Mouse (Mus musculus) limb, embryonic 11.5 days (tissue): ENCODE results near the gene Ankzf1. TPM values are rescaled to one million over a fixed set of nuclear protein-coding genes. Genes with fewer than 3 reads are reported as not detected.
A peak's percentile ranks its signal among the peaks of the same experiment; 100 is the strongest.

Experiments used
- ATAC-seq: fragments of 200-750 bp; cut with Nextera tagmentation; 2 replicates; pipeline ENCODE4 v1.8.0; 2017; ENCODE audit warnings: low read depth; ENCODE audit not compliant: insufficient number of reproducible peaks, low FRiP score, low TSS enrichment
- DNase-seq: peaks from one replicate; pipeline ENCODE4 v3.0.0-alpha.2; 2015; ENCODE audit warnings: low spot score
- H3K27ac ChIP-seq: fragments of 300-500 bp; sonication (generic); replicated peaks from 2 replicates; pipeline ENCODE4 v1.5.1; 2014; ENCODE audit warnings: low read depth, mild to moderate bottlenecking, low read length
- H3K27me3 ChIP-seq: fragments of 300-500 bp; sonication (generic); 2 replicates; pipeline ENCODE4 v1.6.1; 2014; ENCODE audit warnings: mild to moderate bottlenecking, low read length, mixed read lengths; ENCODE audit not compliant: control insufficient read depth, insufficient read depth
- H3K36me3 ChIP-seq: fragments of 300-500 bp; sonication (generic); 2 replicates; pipeline ENCODE4 v1.6.1; 2014; ENCODE audit warnings: mild to moderate bottlenecking, low read length, moderate library complexity, mixed read lengths; ENCODE audit not compliant: control insufficient read depth, insufficient read depth
- H3K4me1 ChIP-seq: fragments of 300-500 bp; sonication (generic); 2 replicates; pipeline ENCODE4 v1.6.1; 2014; ENCODE audit warnings: low read length, mixed read lengths; ENCODE audit not compliant: control insufficient read depth, insufficient read depth
- H3K4me2 ChIP-seq: fragments of 300-500 bp; sonication (generic); 2 replicates; pipeline ENCODE4 v1.6.1; 2014; ENCODE audit warnings: low read depth, mild to moderate bottlenecking, moderate library complexity; ENCODE audit not compliant: severe bottlenecking
- H3K4me3 ChIP-seq: fragments of 300-500 bp; sonication (generic); 2 replicates; pipeline ENCODE4 v1.5.1; 2014; ENCODE audit warnings: low read depth, low read length
- H3K9ac ChIP-seq: fragments of 300-500 bp; sonication (generic); 2 replicates; pipeline ENCODE4 v1.6.1; 2014; ENCODE audit warnings: mild to moderate bottlenecking, low read length
- H3K9me3 ChIP-seq: fragments of 300-500 bp; sonication (generic); 2 replicates; pipeline ENCODE4 v1.6.1; 2016; ENCODE audit warnings: low read length; ENCODE audit not compliant: control insufficient read depth
- WGBS: fragments of 180-500 bp; shearing (Covaris S2); extraction: QIAGEN DNeasy Blood & Tissue Kit; methylation state at CpG from one replicate; pipeline ENCODE4 v1.1.7; 2014; 5-methylcytosine and 5-hydroxymethylcytosine counted together
- polyA plus RNA-seq: library from polyadenylated mRNA; unstranded; fragments of >200 nt; fragmentation: Nextera tagmentation; extraction: Ambion mirVana; gene quantifications from 2 replicates; pipeline ENCODE4 v1.2.1, GENCODE M21; 2014

Gene Ankzf1
- polyA plus RNA-seq, 1 experiment from 2014 or later, result 17.5 TPM

DNA sequence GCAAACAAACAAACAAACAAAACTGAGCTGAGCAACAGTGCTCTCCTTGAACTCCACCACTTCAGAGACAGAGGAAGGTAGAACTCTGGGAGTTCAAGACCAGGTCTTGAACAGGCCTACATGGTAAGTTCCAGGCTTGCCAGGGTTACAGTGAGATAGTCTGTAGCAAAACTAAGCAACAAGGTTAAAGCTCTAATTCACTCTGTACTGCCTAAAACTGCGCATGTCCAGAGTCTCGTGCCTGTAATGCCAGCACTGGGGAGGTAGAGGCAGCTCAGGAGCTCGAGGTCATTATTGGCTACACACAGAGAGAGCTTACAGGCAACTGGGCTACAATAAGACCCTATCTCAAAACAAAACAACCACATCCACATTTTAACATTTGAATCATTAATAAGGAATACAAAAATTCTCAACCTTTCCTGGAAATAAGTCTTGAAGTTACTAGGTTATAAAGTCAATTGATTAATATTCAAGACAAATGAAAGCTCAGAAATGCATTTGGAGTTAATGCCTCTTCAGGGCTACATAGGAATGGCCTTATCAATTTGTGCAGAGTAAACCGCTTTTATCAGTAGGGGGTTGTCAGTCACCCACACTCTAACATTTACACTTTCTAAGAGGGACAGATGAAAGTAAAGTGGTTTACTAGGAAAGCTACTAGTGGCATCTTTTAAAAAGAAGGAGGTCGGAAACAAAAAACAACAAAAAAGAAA is 32.3 kb upstream of the Ankzf1 start:
- 75% methylated on average over 5 of the region's 5 CpGs for WGBS
- ATAC-seq (no peak), DNase-seq (no peak)
- H3K9me3 ChIP-seq, result no peaks in the 10 kb centered on the region
- H3K4me2 ChIP-seq, result no peak overlapping the region
- H3K27ac ChIP-seq, result no peak overlapping the region
- no peak overlapping the region for H3K4me3 ChIP-seq
- H3K4me1 ChIP-seq, result no peaks in the 10 kb centered on the region
- H3K9ac ChIP-seq, result no peak overlapping the region
- H3K27me3 ChIP-seq, result no peaks in the 10 kb centered on the region
- H3K36me3 ChIP-seq, result no peaks in the 10 kb centered on the region

GRCm38 (mm10) chr1:75160256-75160617 is 31.7 kb upstream of the Ankzf1 start:
- H3K4me2 ChIP-seq, result no peak overlapping the region
- DNase-seq, result no peak
- H3K36me3 ChIP-seq, result no peaks in the 10 kb centered on the region
- no peak overlapping the region for H3K27ac ChIP-seq
- no peaks in the 10 kb centered on the region for H3K4me1 ChIP-seq
- no peak overlapping the region for H3K9ac ChIP-seq
- 83% methylated on average over 4 of the region's 4 CpGs for WGBS
- ATAC-seq, result no peak
- H3K27me3 ChIP-seq, result no peaks in the 10 kb centered on the region
- H3K4me3 ChIP-seq, result no peak overlapping the region
- no peaks in the 10 kb centered on the region for H3K9me3 ChIP-seq

DNA sequence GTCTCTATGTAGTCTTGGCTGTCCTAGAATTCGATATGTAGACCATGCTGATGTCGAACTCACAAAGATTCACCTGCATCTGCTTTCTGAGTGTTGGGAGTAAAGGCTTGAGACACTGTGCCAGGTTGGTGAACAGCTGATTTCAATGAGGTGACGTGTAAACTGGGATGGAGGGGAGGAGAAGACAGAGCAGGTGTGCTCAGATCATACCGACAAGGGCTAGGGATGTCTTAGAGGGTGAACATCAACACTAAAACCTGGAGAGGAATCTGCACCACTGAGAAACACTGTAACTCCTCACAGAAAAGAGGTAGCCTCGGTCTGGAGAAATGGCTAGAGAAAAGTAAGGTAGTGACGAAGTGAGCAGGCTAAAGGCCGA is 23.9 kb upstream of the Ankzf1 start:
- Histone ChIP-seq H3K27me3 (no peaks in the 10 kb centered on the region), H3K36me3 (peaks cover 9% of the 10 kb centered on the region), H3K9ac (peak overlapping the region; percentile 45; the same call in 1 of the 2 replicates), H3K9me3 (no peaks in the 10 kb centered on the region), H3K4me2 (peak overlapping the region; percentile 58), H3K27ac (peak overlapping the region; percentile 40; the same call in 1 of the 2 replicates), H3K4me1 (peaks cover 4% of the 10 kb centered on the region), H3K4me3 (peak overlapping the region; percentile 74)
- DNase-seq, result no peak
- ATAC-seq, result peak; percentile 16; the same call in 1 of the 2 replicates
- WGBS, result 7% methylated on average over 7 of the region's 7 CpGs

GRCm38 (mm10) chr1:75168472-75169464 is 23.2 kb upstream of the Ankzf1 start, which contains the start of gene Zfand2b:
Zfand2b (plus strand) TSS chr1:75168646.
- peak within 1 kb of the TSS; percentile 48 for H3K9ac ChIP-seq
- under 1% methylated on average over 57 of the region's 59 CpGs for WGBS
- peaks cover 4% of the 10 kb centered on the region for H3K4me1 ChIP-seq
- peak within 1 kb of the TSS; percentile 58 for H3K4me2 ChIP-seq
- H3K36me3 ChIP-seq, result peaks cover 13% of the 10 kb centered on the region
- DNase-seq, result peak; percentile 99
- H3K27me3 ChIP-seq, result no peaks in the 10 kb centered on the region
- no peaks in the 10 kb centered on the region for H3K9me3 ChIP-seq
- H3K27ac ChIP-seq, result peak within 1 kb of the TSS; percentile 64; the same call in 1 of the 2 replicates
- peak; percentile 98 for ATAC-seq
- peak within 1 kb of the TSS; percentile 74 for H3K4me3 ChIP-seq

DNA sequence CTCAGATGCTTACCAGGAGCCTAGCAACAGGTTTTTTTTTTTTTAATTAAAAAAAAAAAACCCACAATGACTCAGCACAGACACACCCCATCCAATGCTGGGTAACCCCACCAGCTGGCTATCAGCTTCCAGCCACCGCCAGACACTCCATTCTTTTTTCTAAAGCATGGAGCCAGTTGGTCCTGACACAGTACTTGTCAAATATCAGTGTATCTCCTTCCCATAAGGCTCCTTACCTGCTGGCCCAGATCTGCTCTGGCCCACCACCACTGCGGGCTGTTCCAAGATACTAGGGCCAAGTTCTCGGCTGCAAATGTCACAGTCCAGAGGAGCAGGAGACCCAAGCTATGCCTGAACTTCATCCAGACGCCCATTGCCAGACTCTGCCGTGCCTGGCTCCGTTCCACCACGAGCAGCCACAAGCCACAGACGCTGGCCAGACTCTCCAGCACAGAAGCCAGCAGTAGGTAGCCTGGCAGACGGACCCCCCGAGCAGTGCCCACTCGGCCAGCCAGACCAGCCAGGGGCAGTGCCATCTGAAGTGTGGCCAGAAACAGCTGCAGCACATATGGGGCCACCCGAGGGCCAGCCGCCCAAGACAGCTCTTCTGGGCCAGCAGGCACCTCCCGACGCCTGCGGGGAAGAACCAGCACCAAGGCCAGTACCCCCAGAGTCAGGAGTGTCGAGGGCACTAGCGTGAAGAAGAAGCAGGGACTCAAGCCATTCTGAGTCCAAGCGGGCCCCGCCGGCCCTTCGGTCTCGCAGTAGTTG is 12.4 kb upstream of the Ankzf1 start:
- Histone ChIP-seq H3K4me1 (peaks cover 7% of the 10 kb centered on the region), H3K27ac (0 out of 2 replicates have a peak overlapping the region, but pooled peaks have one; percentile 30), H3K4me2 (peak overlapping the region; percentile 99), H3K9ac (peak overlapping the region; percentile 65), H3K27me3 (no peaks in the 10 kb centered on the region), H3K9me3 (no peaks in the 10 kb centered on the region), H3K4me3 (peak overlapping the region; percentile 67), H3K36me3 (peaks cover 10% of the 10 kb centered on the region)
- 12% methylated on average over 23 of the region's 23 CpGs for WGBS
- DNase-seq (no peak), ATAC-seq (peak; percentile 51)

DNA sequence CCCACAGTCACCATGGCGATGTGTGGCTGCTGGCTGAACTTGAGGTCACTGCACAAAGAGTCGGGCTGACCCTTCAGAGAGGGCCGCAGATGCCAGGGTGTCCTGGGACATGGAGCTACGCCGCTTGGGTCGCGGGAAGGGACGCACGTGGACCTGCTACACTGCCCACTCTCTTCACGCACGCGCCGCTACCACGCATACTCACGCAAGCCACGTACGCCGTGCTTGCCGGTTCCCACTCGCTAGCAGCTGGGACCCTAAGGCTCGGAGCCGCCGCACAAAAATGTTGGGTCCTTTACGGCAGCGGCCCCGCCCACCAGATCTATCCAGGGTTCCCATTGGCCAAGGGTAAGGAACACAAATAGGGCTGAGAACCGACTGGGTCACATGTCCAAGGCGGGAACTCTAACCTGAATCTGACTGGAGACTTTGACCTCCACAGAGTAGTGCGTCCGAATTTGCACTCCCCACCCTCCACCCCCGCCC is 11.8 kb upstream of the Ankzf1 start, which contains the start of gene Abcb6:
TSS of gene Abcb6 (minus strand) at position 288 of the 486 bp plus-strand sequence.
- ATAC-seq (peak; percentile 88), DNase-seq (peak; percentile 91)
- H3K4me1 ChIP-seq, result peaks cover 7% of the 10 kb centered on the region
- H3K9me3 ChIP-seq, result no peaks in the 10 kb centered on the region
- peaks cover 10% of the 10 kb centered on the region for H3K36me3 ChIP-seq
- 0 out of 2 replicates have a peak within 1 kb of the TSS, but pooled peaks have one; percentile 30 for H3K27ac ChIP-seq
- H3K9ac ChIP-seq, result peak within 1 kb of the TSS; percentile 65
- WGBS, result under 1% methylated on average over 31 of the region's 31 CpGs
- no peaks in the 10 kb centered on the region for H3K27me3 ChIP-seq
- H3K4me3 ChIP-seq, result peak within 1 kb of the TSS; percentile 67
- H3K4me2 ChIP-seq, result peak within 1 kb of the TSS; percentile 99

GRCm38 (mm10) chr1:75180741-75181140 is 11.2 kb upstream of the Ankzf1 start:
- Histone ChIP-seq H3K9me3 (no peaks in the 10 kb centered on the region), H3K4me1 (peaks cover 7% of the 10 kb centered on the region), H3K4me2 (peak overlapping the region; percentile 99), H3K9ac (no peak overlapping the region; the same call in 1 of the 2 replicates), H3K27me3 (no peaks in the 10 kb centered on the region), H3K36me3 (peaks cover 8% of the 10 kb centered on the region), H3K27ac (no peak overlapping the region), H3K4me3 (peak overlapping the region; percentile 67)
- ATAC-seq, result no peak
- 31% methylated on average over 7 of the region's 7 CpGs for WGBS
- no peak for DNase-seq
